Mouse (Mus musculus) hematopoietic stem cell, adult 5-6 weeks (primary cell): ENCODE data around the gene Acot12. TPM values are rescaled to one million over a fixed set of nuclear protein-coding genes. Genes with fewer than 3 reads are reported as not detected.

ENCODE experiments used
- ATAC-seq, 2 experiments: fragments of 125-278 bp in 1 of 2; replicated peaks in 1 of 2; 2 replicates each; pipeline ENCODE4 v1.8.0; 2016 to 2017; ENCODE audit warnings: inconsistent platforms in 2 of 2, mild to moderate bottlenecking in 2 of 2, moderate number of reproducible peaks in 2 of 2, low read depth in 1 of 2, moderate TSS enrichment in 1 of 2; ENCODE audit not compliant: low FRiP score in 2 of 2, poor library complexity in 2 of 2, severe bottlenecking in 2 of 2, insufficient read depth in 1 of 2, low TSS enrichment in 1 of 2
- total RNA-seq: library from RNA; stranded (forward); fragments of 172-1452, 232-1000 nt; gene quantifications from 2 replicates; pipeline ENCODE4 v1.2.3, GENCODE M21; 2017

Acot12 gene
- total RNA-seq, 1 experiment from 2014 or later: not detected

GRCm38 (mm10) chr13:91797442-91797841 is 56.1 kb downstream of the Acot12 start:
- no peak for ATAC-seq

GRCm38 (mm10) chr13:91801726-91802125 is 60.4 kb downstream of the Acot12 start:
- ATAC-seq: no peak

- ATAC-seq: peak; percentile 97 to 98
Measured at GRCm38 (mm10) chr13:91807155-91807839, 66.0 kb downstream of the Acot12 start, which contains the start of gene Zcchc9. Zcchc9 (minus strand) TSS chr13:91807705.

- ATAC-seq: peak; percentile 23 to 30; a peak in 1 of 4 replicates
Measured at GRCm38 (mm10) chr13:91807874-91808575, 66.7 kb downstream of the Acot12 start.

- ATAC-seq: no peak
Measured at GRCm38 (mm10) chr13:91809476-91809875, 68.2 kb downstream of the Acot12 start.

- no peak for ATAC-seq
Measured at GRCm38 (mm10) chr13:91814670-91815069, 73.4 kb downstream of the Acot12 start.

- no peak for ATAC-seq
Measured at GRCm38 (mm10) chr13:91823735-91824134, 82.4 kb downstream of the Acot12 start.

GRCm38 (mm10) chr13:91824845-91825550 is 83.7 kb downstream of the Acot12 start:
- ATAC-seq: no peak

- no peak for ATAC-seq
Measured at GRCm38 (mm10) chr13:91826066-91826465, 84.8 kb downstream of the Acot12 start.

- ATAC-seq: no peak
Measured at GRCm38 (mm10) chr13:91827876-91828275, 86.6 kb downstream of the Acot12 start.

Other genes starting within 250 kb of the Acot12 start
- gene Zcchc9, start 66.2 kb downstream of the Acot12 start, total RNA-seq: 41.1 and 63.4 TPM in 2 replicates
- gene Ckmt2, start 135.4 kb downstream of the Acot12 start, total RNA-seq: not detected in 2 replicates